Mouse (Mus musculus) myocyte (in vitro differentiated cells): ENCODE measurements around the gene Bcl2l14. TPM values are rescaled to one million over a fixed set of nuclear protein-coding genes. Genes with fewer than 3 reads are reported as not detected.

Source experiments
- H3K27me3 ChIP-seq: one replicate; pipeline ENCODE4 v1.6.1; 2011; ENCODE audit not compliant: control insufficient read depth, insufficient read depth, insufficient read length
- H3K36me3 ChIP-seq: one replicate; pipeline ENCODE4 v1.6.1; 2011; ENCODE audit not compliant: control insufficient read depth, insufficient read depth
- H3K4me2 ChIP-seq: one replicate; pipeline ENCODE4 v1.6.1; 2011; ENCODE audit warnings: low read depth, control low read depth
- H3K4me3 ChIP-seq: one replicate; pipeline ENCODE4 v1.5.1; 2011; ENCODE audit warnings: mild to moderate bottlenecking, control low read depth, moderate library complexity
- H3K79me2 ChIP-seq: one replicate; pipeline ENCODE4 v1.6.1; 2011; ENCODE audit not compliant: control insufficient read depth, insufficient read depth
- H3ac ChIP-seq: one replicate; pipeline ENCODE4 v1.6.1; 2011; ENCODE audit not compliant: control insufficient read depth, insufficient read length
- CEBPB ChIP-seq: IDR thresholded peaks from 2 replicates; pipeline ENCODE4 v1.6.1; 2011; ENCODE audit warnings: mild to moderate bottlenecking, moderate library complexity; ENCODE audit not compliant: poor library complexity, insufficient read depth, severe bottlenecking
- E2F4 ChIP-seq: IDR thresholded peaks from one replicate; pipeline ENCODE4 v1.6.1; 2011; ENCODE audit warnings: mild to moderate bottlenecking, control low read depth, moderate library complexity; ENCODE audit not compliant: insufficient read depth
- MAX ChIP-seq: IDR thresholded peaks from one replicate; pipeline ENCODE4 v1.6.1; 2011; ENCODE audit warnings: low read depth, mild to moderate bottlenecking, control low read depth
- MYOD1 ChIP-seq, 3 experiments: IDR thresholded peaks; one replicate each; pipeline ENCODE4 v1.6.1; 2011; ENCODE audit warnings: control low read depth in 2 of 3, low read depth in 2 of 3, mild to moderate bottlenecking in 2 of 3, moderate library complexity in 1 of 3; ENCODE audit not compliant: insufficient read length in 2 of 3, control insufficient read depth in 1 of 3
- MYOG ChIP-seq, 3 experiments: IDR thresholded peaks; one replicate each; pipeline ENCODE4 v1.6.1; 2011; ENCODE audit warnings: control low read depth in 2 of 3, low read depth in 2 of 3, mild to moderate bottlenecking in 2 of 3; ENCODE audit not compliant: insufficient read length in 2 of 3, control insufficient read depth in 1 of 3, insufficient read depth in 1 of 3
- POLR2A ChIP-seq: IDR thresholded peaks from one replicate; pipeline ENCODE4 v1.6.1; 2011; ENCODE audit warnings: low read depth, mild to moderate bottlenecking, control low read depth, moderate library complexity; ENCODE audit not compliant: insufficient read length
- POLR2AphosphoS2 ChIP-seq: IDR thresholded peaks from one replicate; pipeline ENCODE4 v1.6.1; 2011; ENCODE audit warnings: low read depth, control low read depth; ENCODE audit not compliant: insufficient read length
- REST ChIP-seq: IDR thresholded peaks from one replicate; pipeline ENCODE4 v1.6.1; 2011; ENCODE audit warnings: mild to moderate bottlenecking, control low read depth, moderate library complexity; ENCODE audit not compliant: insufficient read depth, insufficient read length
- SRF ChIP-seq: IDR thresholded peaks from one replicate; pipeline ENCODE4 v1.6.1; 2011; ENCODE audit warnings: low read depth; ENCODE audit not compliant: control insufficient read depth, insufficient read length
- TCF12 ChIP-seq: IDR thresholded peaks from one replicate; pipeline ENCODE4 v1.6.1; 2011; ENCODE audit warnings: mild to moderate bottlenecking, control low read depth; ENCODE audit not compliant: poor library complexity, insufficient read depth, severe bottlenecking
- TCF3 ChIP-seq: IDR thresholded peaks from one replicate; pipeline ENCODE4 v1.6.1; 2011; ENCODE audit warnings: low read depth, control low read depth; ENCODE audit not compliant: insufficient read length
- USF1 ChIP-seq: IDR thresholded peaks from one replicate; pipeline ENCODE4 v1.6.1; 2011; ENCODE audit warnings: low read depth, mild to moderate bottlenecking, control low read depth, moderate library complexity
- polyA plus RNA-seq: library from polyadenylated mRNA; unstranded; fragments of >200 nt; fragmentation: generic; extraction: Trizol; gene quantifications from one replicate; pipeline ENCODE4 v1.2.1, GENCODE M21; 2012; ENCODE audit warnings: missing spikeins

Bcl2l14 gene
- polyA plus RNA-seq, 1 experiment = 0.04 TPM

DNA sequence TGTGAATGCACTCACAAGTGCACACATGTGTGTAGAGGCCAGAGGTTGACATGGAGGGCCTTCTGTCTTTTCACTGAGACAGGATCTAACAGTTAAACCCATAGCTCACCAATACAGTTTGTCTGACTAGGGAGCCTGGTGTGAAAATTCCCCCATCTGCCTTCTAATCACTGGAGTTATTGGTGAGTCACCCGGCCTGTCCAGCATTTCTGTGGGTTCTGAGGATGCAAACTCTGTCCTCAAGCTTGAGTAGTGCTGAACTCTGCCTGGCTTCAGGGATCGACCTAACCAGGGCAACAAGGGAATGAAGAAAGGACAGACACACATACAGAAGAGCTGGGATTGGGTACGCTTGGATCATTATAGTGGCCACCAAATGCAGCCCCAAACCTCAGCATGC lies 45.6 kb downstream of the Bcl2l14 start:
- Histone ChIP-seq H3K36me3 (no peaks in the 10 kb centered on the region), H3K4me3 (no peak overlapping the region), H3K4me2 (no peak overlapping the region), H3K79me2 (no peaks in the 10 kb centered on the region), H3K27me3 (no peaks in the 10 kb centered on the region), H3ac (no peak overlapping the region)
- no peak for TF ChIP-seq POLR2AphosphoS2
- no peak for TF ChIP-seq TCF3
- TF ChIP-seq TCF12 = no peak
- TF ChIP-seq MYOD1 (IDR thresholded peaks at IDR 0.05; ENCODE audit: control insufficient read depth in 1 of 3, insufficient read length in 2 of 3, low read depth in 2 of 3) = no peak
- no peak for TF ChIP-seq MYOG (IDR thresholded peaks at IDR 0.05; ENCODE audit: control insufficient read depth in 1 of 3, insufficient read depth in 1 of 3, insufficient read length in 2 of 3, low read depth in 2 of 3)
- no peak for TF ChIP-seq POLR2A
- no peak for TF ChIP-seq SRF
- no peak for TF ChIP-seq MAX
- no peak for TF ChIP-seq REST
- no peak for TF ChIP-seq USF1
- no peak for TF ChIP-seq E2F4
- no peak for TF ChIP-seq CEBPB

DNA sequence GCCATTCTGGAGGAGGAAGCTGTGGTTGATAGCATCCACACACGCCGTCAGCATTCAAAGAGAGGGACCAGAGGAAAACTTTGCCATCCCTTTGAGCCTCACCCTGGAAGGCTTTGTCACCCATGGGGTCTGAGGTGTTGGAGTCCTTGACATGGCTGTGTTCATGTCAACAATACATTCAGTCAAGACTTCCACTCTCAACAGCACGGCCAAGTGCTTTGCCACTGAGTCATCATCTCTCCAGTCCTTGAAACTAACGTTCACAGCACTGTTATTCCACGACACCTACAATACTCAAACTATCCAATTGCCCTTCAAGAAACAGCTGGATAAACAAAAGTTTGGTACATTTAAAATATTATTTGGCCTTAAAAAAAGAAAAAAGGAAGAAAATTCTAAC lies 46.1 kb downstream of the Bcl2l14 start:
- Histone ChIP-seq H3K36me3 (no peaks in the 10 kb centered on the region), H3K4me2 (no peak overlapping the region), H3K4me3 (no peak overlapping the region), H3ac (no peak overlapping the region), H3K79me2 (no peaks in the 10 kb centered on the region), H3K27me3 (no peaks in the 10 kb centered on the region)
- TF ChIP-seq POLR2A (no peak), MYOG (IDR thresholded peaks at IDR 0.05; ENCODE audit: control insufficient read depth in 1 of 3, insufficient read depth in 1 of 3, insufficient read length in 2 of 3, low read depth in 2 of 3) (no peak), MAX (no peak), CEBPB (no peak), TCF3 (no peak), E2F4 (no peak), TCF12 (no peak), SRF (no peak), MYOD1 (IDR thresholded peaks at IDR 0.05; ENCODE audit: control insufficient read depth in 1 of 3, insufficient read length in 2 of 3, low read depth in 2 of 3) (no peak), USF1 (no peak), REST (no peak), POLR2AphosphoS2 (no peak)

DNA sequence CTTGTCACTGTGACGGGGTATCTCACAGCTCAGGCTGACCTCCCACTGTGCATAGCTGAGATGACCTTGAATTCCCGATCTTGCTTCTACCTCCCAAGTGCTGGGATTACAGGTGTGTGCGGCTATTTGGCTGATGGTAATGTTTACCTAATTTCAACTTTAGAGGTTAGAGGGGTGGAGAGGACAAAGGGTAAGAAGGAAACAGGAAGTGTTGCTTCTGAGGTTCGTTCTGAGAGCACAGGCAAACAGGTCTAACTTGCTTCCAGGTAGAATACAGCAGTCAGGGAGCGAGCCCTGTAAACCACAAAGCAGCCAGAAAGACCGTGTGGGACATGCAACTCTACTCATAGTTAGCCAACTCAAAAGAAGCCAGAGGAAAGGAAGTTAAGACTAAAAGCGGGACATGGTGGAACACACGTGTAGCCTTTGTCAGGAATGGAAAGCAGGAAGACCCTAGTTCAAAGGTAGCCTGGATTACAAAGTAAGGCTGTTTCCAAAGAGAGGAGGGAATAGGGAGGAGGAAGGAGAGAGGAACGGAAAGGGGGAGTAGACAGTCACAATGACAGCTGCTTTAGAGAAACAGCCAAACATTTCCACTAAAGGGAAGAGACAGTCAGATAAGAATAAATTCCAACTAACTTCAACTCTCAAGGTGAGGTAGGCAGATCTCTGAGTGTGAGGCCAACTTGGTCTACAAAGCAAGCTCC lies 47.2 kb downstream of the Bcl2l14 start:
- Histone ChIP-seq H3K27me3 (no peaks in the 10 kb centered on the region), H3K36me3 (no peaks in the 10 kb centered on the region), H3ac (no peak overlapping the region), H3K4me3 (no peak overlapping the region), H3K4me2 (no peak overlapping the region), H3K79me2 (no peaks in the 10 kb centered on the region)
- TF ChIP-seq POLR2A (no peak), CEBPB (no peak), E2F4 (no peak), MYOD1 (IDR thresholded peaks at IDR 0.05; ENCODE audit: control insufficient read depth in 1 of 3, insufficient read length in 2 of 3, low read depth in 2 of 3) (no peak), TCF12 (no peak), SRF (no peak), MAX (no peak)

DNA sequence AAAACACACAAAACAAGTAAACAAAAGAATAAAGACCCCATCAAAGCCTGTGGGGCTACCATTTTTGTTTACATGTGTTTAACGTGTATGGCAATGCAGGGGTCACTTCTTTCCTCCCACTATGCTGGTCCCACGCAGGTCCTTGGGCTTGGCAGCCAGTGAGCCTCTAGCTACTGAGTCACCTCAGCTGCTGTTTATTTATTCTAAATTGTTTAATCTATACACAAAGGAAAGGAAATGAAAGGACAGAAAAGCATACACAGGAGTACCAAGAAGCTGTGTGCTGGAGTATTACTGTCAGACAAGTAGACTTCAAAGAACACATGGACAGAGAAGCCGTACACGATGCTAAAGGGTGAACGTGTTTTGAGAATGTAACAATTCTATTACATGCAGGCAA lies 47.8 kb downstream of the Bcl2l14 start:
- Histone ChIP-seq H3K79me2 (no peaks in the 10 kb centered on the region), H3K4me3 (no peak overlapping the region), H3ac (no peak overlapping the region), H3K27me3 (no peaks in the 10 kb centered on the region), H3K4me2 (no peak overlapping the region), H3K36me3 (no peaks in the 10 kb centered on the region)
- TF ChIP-seq E2F4 = no peak
- no peak for TF ChIP-seq TCF3
- TF ChIP-seq MYOG (IDR thresholded peaks at IDR 0.05; ENCODE audit: control insufficient read depth in 1 of 3, insufficient read depth in 1 of 3, insufficient read length in 2 of 3, low read depth in 2 of 3) = no peak
- no peak for TF ChIP-seq CEBPB
- no peak for TF ChIP-seq SRF
- no peak for TF ChIP-seq TCF12
- TF ChIP-seq POLR2A = no peak
- TF ChIP-seq POLR2AphosphoS2 = no peak
- TF ChIP-seq MYOD1 (IDR thresholded peaks at IDR 0.05; ENCODE audit: control insufficient read depth in 1 of 3, insufficient read length in 2 of 3, low read depth in 2 of 3) = no peak
- TF ChIP-seq MAX = no peak
- TF ChIP-seq REST = no peak
- no peak for TF ChIP-seq USF1

DNA sequence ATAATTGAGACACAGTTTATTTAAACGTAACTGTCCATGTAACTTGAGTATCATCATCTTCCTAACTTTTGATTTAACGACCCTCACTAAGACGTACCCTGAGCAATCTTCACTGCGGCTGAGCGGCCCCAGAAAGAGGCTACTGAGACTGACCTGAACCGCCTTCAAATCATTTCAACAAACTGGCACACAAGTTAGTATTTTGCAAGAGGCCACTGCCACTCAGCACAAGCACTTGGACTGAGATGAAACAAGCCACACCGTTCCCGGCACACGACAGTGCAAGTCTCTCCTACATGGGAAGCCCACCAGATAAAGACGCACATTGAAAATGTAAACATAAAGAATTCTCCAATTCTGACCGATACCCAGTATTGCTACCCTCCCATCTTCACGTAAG lies 52.3 kb downstream of the Bcl2l14 start:
- Histone ChIP-seq H3K79me2 (no peaks in the 10 kb centered on the region), H3ac (no peak overlapping the region), H3K36me3 (peaks cover 24% of the 10 kb centered on the region), H3K4me3 (no peak overlapping the region), H3K4me2 (no peak overlapping the region), H3K27me3 (no peaks in the 10 kb centered on the region)
- TF ChIP-seq REST = no peak
- TF ChIP-seq MAX = no peak
- no peak for TF ChIP-seq SRF
- no peak for TF ChIP-seq CEBPB
- no peak for TF ChIP-seq POLR2A
- no peak for TF ChIP-seq E2F4
- TF ChIP-seq TCF3 = no peak
- no peak for TF ChIP-seq USF1
- no peak for TF ChIP-seq POLR2AphosphoS2
- TF ChIP-seq TCF12 = no peak
- TF ChIP-seq MYOG (IDR thresholded peaks at IDR 0.05; ENCODE audit: control insufficient read depth in 1 of 3, insufficient read depth in 1 of 3, insufficient read length in 2 of 3, low read depth in 2 of 3) = no peak
- TF ChIP-seq MYOD1 (IDR thresholded peaks at IDR 0.05; ENCODE audit: control insufficient read depth in 1 of 3, insufficient read length in 2 of 3, low read depth in 2 of 3) = no peak
